Mouse (Mus musculus): ENCODE data around the gene Cnep1r1. TPM values are rescaled to one million over a fixed set of nuclear protein-coding genes. Genes with fewer than 3 reads are reported as not detected.

Cnep1r1 gene
- 10 to 100 TPM; 36.8 to 43.0 TPM for total RNA-seq (2021)
- long read RNA-seq, experiment 1, transcript Cnep1r1-204 (5 exons, 1,643 nt), result minor isoform, 10 of 34 reads
- long read RNA-seq, experiment 1, transcript Cnep1r1-201 (6 exons, 1,731 nt), result major isoform, 18 of 34 reads
- long read RNA-seq, experiment 1, partial matches to known transcripts, result 2 of 34 reads
- long read RNA-seq, experiment 1, other reads (novel, unspliced or antisense), result 4 of 34 reads
- long read RNA-seq, experiment 2, transcript Cnep1r1-201 (6 exons, 1,731 nt), result major isoform, 21 of 35 reads
- long read RNA-seq, experiment 2, transcript Cnep1r1-204 (5 exons, 1,643 nt), result minor isoform, 9 of 35 reads
- long read RNA-seq, experiment 2, partial matches to known transcripts, result 1 of 35 reads
- long read RNA-seq, experiment 2, other reads (novel, unspliced or antisense), result 4 of 35 reads

- H3K4me3 ChIP-seq, result peak within 1 kb of the TSS; percentile 84
- peak; percentile 85 for TF ChIP-seq CTCF (IDR thresholded peaks at IDR 0.05)
- intact Hi-C loops (cut with DNase I), result loop anchor here (2.0 to 5.0 kb wide), 3 partner anchors 20 to 124 kb away; partner anchors contain the start of gene Tent4b
- DNase-seq, result peak; percentile 89
- H3K27ac ChIP-seq, result peak within 1 kb of the TSS; percentile 98
These were observed at the start of gene Cnep1r1 for GRCm38 (mm10) chr8:88118456-88119036. Gene Cnep1r1, plus strand, starts transcription at chr8:88118769.

GRCm38 (mm10) chr8:88082183-88082582 lies 36.4 kb upstream of the Cnep1r1 start:
- no peak overlapping the region for H3K27ac ChIP-seq
- DNase-seq, result no peak
- no peak for TF ChIP-seq CTCF (IDR thresholded peaks at IDR 0.05)
- intact Hi-C loops (cut with DNase I), result no loop called here
- no peak overlapping the region for H3K4me3 ChIP-seq

- TF ChIP-seq CTCF (IDR thresholded peaks at IDR 0.05), result no peak
- DNase-seq, result no peak
- H3K4me3 ChIP-seq, result no peak overlapping the region
- no peak overlapping the region for H3K27ac ChIP-seq
- intact Hi-C loops (cut with DNase I), result no loop called here
These were observed 30.6 kb upstream of the Cnep1r1 start for GRCm38 (mm10) chr8:88088006-88088405.

GRCm38 (mm10) chr8:88091661-88092060 lies 26.9 kb upstream of the Cnep1r1 start:
- intact Hi-C loops (cut with DNase I), result no loop called here

GRCm38 (mm10) chr8:88093367-88093766 lies 25.2 kb upstream of the Cnep1r1 start:
- Histone ChIP-seq H3K27ac (no peak overlapping the region), H3K4me3 (no peak overlapping the region)
- DNase-seq, result no peak
- intact Hi-C loops (cut with DNase I), result no loop called here
- TF ChIP-seq CTCF (IDR thresholded peaks at IDR 0.05), result no peak

More at GRCm38 (mm10) chr8:88091661-88092060, 26.9 kb upstream of the Cnep1r1 start:
- Histone ChIP-seq H3K4me3 (no peak overlapping the region), H3K27ac (no peak overlapping the region)
- no peak for DNase-seq
- no peak for TF ChIP-seq CTCF (IDR thresholded peaks at IDR 0.05)

- no peak for DNase-seq
- intact Hi-C loops (cut with DNase I), result no loop called here
- H3K4me3 ChIP-seq, result no peak overlapping the region
These were observed 19.7 kb upstream of the Cnep1r1 start for GRCm38 (mm10) chr8:88098856-88099255.

GRCm38 (mm10) chr8:88099526-88099925 lies 19.0 kb upstream of the Cnep1r1 start:
- TF ChIP-seq CTCF (IDR thresholded peaks at IDR 0.05), result peak; percentile 78
- Histone ChIP-seq H3K4me3 (no peak overlapping the region), H3K27ac (no peak overlapping the region)
- intact Hi-C loops (cut with DNase I), result no loop called here
- DNase-seq, result peak; percentile 53

More at GRCm38 (mm10) chr8:88098856-88099255, 19.7 kb upstream of the Cnep1r1 start:
- TF ChIP-seq CTCF (IDR thresholded peaks at IDR 0.05), result no peak
- no peak overlapping the region for H3K27ac ChIP-seq

GRCm38 (mm10) chr8:88109241-88109640 lies 9.3 kb upstream of the Cnep1r1 start:
- Histone ChIP-seq H3K27ac (no peak overlapping the region), H3K4me3 (no peak overlapping the region)
- TF ChIP-seq CTCF (IDR thresholded peaks at IDR 0.05), result no peak; the same call in 1 of the 2 replicates
- intact Hi-C loops (cut with DNase I), result no loop called here
- no peak for DNase-seq

GRCm38 (mm10) chr8:88119076-88119475 lies 507 bp downstream of the Cnep1r1 start:
- H3K27ac ChIP-seq, result peak overlapping the region; percentile 98
- intact Hi-C loops (cut with DNase I), result loop anchor here (2.0 to 5.0 kb wide), 3 partner anchors 20 to 123 kb away; partner anchors contain the start of gene Tent4b
- no peak for DNase-seq
- TF ChIP-seq CTCF (IDR thresholded peaks at IDR 0.05), result no peak
- H3K4me3 ChIP-seq, result peak overlapping the region; percentile 84

GRCm38 (mm10) chr8:88124850-88125249 lies 6.3 kb downstream of the Cnep1r1 start:
- intact Hi-C loops (cut with DNase I), result no loop called here
- no peak for TF ChIP-seq CTCF (IDR thresholded peaks at IDR 0.05)
- Histone ChIP-seq H3K27ac (no peak overlapping the region), H3K4me3 (no peak overlapping the region)
- DNase-seq, result no peak

GRCm38 (mm10) chr8:88129397-88129796 lies 10.8 kb downstream of the Cnep1r1 start:
- no peak for DNase-seq
- Histone ChIP-seq H3K27ac (no peak overlapping the region), H3K4me3 (no peak overlapping the region)
- intact Hi-C loops (cut with DNase I), result no loop called here
- TF ChIP-seq CTCF (IDR thresholded peaks at IDR 0.05), result no peak

GRCm38 (mm10) chr8:88130754-88131317 lies 12.3 kb downstream of the Cnep1r1 start:
- no peak overlapping the region for H3K27ac ChIP-seq
- H3K4me3 ChIP-seq, result no peak overlapping the region
- no peak for TF ChIP-seq CTCF (IDR thresholded peaks at IDR 0.05)
- no peak for DNase-seq
- intact Hi-C loops (cut with DNase I), result no loop called here

All from gastrocnemius, adult 2 months (tissue).